Mouse (Mus musculus) frontal cortex, postnatal 36 days (tissue): ENCODE measurements around the gene Svs6.
"Not testable (repeated sequence)": the region's sequence is repeated elsewhere in the genome, so short reads cannot be mapped to it uniquely, and the experiment has no call there.

Experiments
- DNase-seq, 2 experiments: peaks; one replicate each; pipeline ENCODE4 v3.0.0; 2022; ENCODE audit warnings: low spot score in 2 of 2

Svs6 gene

DNA sequence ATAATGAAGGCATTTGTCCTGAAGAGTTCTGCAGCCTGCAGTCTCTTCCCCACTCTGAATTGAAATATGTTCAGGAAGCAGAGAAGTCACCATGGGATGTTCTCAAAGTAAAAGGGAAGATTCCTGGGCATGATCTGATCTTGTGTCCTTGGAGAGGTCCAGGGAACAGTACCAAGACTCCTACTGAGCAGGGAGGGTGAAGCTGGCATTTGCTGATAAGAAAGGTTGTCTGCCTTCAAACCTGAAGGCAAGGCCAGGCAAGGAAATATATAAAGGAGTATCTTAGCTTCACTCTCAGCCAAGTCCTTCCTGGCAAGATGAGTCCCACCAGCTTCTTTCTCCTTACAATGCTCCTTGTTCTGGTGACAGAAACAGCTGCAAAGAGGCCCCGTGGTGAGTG is at the start of gene Svs6:
Gene Svs6, plus strand, starts transcription at position 301 of the 400 bp plus-strand sequence.
- not testable (repeated sequence) for DNase-seq

GRCm38 (mm10) chr2:164278359-164278758 is 38.2 kb upstream of the Svs6 start, which contains the start of gene Svs4:
Gene Svs4 (minus strand): TSS chr2:164278459.
- no peak for DNase-seq

DNA sequence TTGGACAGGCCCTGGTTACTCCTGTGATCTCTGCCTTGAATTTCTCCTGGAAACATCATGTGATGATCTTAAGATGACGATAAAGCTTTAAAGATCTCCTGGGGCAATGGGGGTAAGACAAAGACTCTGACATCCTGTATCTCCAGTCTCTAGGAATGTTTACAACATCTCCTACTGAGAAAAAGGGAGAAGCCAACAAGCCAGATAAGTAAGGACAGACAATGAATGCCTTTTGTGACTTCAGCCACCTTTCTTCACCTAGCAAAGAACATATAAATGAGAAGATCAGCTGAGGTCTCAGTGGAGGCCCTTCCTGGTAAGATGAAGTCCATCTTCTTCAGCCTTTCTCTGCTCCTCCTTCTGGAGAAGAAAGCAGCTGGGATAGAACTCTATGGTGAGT is 27.6 kb upstream of the Svs6 start, which contains the start of gene Svs3a:
Gene Svs3a, plus strand, starts transcription at position 301 of the 400 bp plus-strand sequence.
- not testable (repeated sequence) for DNase-seq

- DNase-seq, result peak in 1 of 2 experiments; percentile 8
These were observed 4.0 kb upstream of the Svs6 start for GRCm38 (mm10) chr2:164312599-164312998.

GRCm38 (mm10) chr2:164315460-164315859 is 1.1 kb upstream of the Svs6 start:
- not testable (repeated sequence) for DNase-seq

GRCm38 (mm10) chr2:164320983-164321382 is 4.4 kb downstream of the Svs6 start:
- no peak for DNase-seq

DNA sequence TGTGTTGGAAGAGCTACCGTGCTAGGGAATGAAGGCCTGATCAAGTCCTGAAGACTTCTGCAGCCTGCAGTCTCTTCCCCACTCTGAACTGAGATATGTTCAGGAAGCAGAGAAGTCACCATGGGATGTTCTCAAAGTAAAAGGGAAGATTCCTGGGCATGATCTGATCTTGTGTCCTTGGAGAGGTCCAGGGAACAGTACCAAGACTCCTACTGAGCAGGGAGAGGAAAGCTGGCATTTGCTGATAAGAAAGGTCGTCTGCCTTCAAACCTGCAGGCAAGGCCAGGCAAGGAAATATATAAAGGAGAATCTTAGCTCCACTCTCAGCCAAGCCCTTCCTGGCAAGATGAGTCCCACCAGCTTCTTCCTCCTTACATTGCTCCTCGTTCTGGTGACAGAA is 15.9 kb downstream of the Svs6 start, which contains the start of gene Svs5:
Gene Svs5, plus strand, starts transcription at position 301 of the 400 bp plus-strand sequence.
- not testable (repeated sequence) for DNase-seq

- not testable (repeated sequence) for DNase-seq
These were observed 27.2 kb downstream of the Svs6 start for GRCm38 (mm10) chr2:164343732-164344131.

DNA sequence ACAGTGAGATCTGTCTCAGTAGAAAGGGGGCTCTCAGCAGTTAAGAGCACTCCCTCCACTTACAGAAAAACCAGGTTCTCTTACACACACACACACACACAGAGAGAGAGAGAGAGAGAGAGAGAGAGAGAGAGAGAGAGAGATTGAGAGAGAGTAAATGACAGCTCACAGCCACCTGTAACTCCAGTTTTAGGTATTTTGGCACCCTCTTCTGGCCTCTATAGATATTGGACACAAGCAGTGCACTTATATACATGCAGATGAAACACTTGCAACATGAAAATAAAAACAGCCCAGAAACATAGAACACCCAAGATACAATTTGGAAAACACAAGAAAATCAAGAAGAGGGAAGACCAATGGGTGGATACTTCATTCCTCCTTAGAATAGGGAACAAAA is 31.1 kb downstream of the Svs6 start:
- not testable (repeated sequence) for DNase-seq

GRCm38 (mm10) chr2:164348980-164349379 is 32.4 kb downstream of the Svs6 start:
- peak in 1 of 2 experiments; percentile 24 for DNase-seq

DNA sequence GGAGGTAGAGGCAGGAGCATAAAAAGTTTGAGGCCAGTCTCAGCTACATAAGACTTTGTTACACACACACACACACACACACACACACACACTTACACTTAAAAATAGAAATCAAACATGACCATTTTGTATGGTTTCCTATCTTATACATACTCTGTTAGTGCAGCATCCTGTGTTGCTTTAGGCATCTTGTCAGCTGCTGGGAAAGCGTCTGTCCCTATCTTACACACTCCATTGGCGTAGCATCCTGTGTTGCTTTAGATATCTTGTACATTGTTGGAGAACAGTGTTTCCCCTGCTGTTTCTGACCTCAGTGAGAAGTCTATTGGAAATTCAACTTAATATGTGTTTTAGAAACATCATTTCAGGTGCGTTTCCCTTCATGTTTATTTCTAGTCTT is 36.1 kb downstream of the Svs6 start:
- DNase-seq, result no peak

GRCm38 (mm10) chr2:164353356-164353755 is 36.8 kb downstream of the Svs6 start:
- DNase-seq, result no peak

- no peak for DNase-seq
These were observed 39.8 kb downstream of the Svs6 start for GRCm38 (mm10) chr2:164356177-164356967.

DNA sequence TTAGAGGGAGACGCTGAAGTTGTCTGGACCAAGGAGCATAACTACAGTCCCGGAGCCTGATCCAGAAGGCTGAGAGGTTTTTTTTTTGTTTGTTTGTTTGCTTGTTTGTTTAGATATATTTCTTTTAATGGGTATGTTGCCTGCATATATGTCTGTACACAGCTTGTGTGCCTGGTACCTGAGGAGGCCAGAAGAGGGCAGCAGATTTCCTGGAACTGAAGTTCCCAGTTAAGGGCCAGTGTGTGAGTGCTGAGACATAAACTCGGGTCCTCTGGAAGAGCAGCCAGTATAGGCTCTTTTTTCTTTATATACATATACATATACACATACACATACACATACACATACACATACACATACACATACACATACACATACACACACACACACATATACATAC is 41.8 kb downstream of the Svs6 start:
- no peak for DNase-seq

- DNase-seq, result no peak
These were observed 42.5 kb downstream of the Svs6 start for GRCm38 (mm10) chr2:164359031-164359430.

DNA sequence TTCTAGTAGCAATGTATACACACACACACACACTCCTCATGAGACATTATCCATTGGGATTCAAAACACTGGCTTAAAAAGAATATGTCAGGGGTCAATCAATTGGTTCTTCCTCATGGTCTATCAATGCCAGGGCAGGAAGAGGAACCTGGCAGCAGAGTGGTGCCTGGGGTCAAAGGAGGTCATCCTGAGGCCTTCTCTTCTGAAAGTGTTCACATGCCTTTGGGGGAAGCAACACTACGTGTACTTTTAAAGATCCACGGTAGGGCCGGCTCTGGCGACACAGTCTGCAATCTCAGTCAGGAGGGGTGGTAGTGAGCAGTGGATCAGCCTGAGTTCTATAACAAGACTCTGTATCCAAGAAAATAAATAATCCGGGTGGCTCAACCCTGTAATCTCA is 43.1 kb downstream of the Svs6 start:
- DNase-seq, result no peak

DNA sequence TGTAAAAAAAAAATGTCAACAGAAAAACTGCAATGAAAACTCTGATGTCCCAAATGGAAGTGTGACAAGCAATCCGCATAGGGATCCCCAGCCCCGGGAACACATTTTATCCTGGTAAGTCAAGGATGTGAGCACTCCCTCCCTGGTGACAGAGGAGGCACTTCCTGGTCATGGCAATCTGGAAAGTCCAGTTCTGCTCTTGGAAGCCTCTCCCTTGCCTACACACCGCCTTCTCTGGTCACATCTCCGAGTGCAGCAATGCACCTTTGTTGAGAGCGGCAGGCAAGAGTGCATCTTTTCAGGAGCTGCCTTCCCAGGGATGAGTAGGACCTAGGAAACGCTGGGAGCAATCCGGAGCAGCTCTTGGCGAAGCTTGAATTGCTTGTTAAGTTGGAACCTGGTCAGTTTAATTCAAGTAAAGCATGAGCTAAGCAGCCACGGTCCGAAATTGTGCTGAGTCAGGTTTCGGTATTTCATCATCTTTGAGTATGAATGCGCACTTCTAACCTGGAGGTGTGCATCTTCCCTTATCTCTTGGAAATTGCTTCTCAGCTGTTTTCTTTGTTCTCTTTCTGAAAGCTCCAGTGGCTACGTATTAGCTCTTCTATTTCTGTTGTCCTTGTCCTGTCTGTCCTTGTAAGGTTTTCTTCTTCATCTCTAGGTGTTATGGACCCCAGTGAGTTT is 44.6 kb downstream of the Svs6 start:
- no peak for DNase-seq

- DNase-seq, result no peak
These were observed 50.4 kb downstream of the Svs6 start for GRCm38 (mm10) chr2:164366947-164367346.
